Mouse (Mus musculus): Measurements from ENCODE around the gene Bnipl. TPM values are rescaled to one million over a fixed set of nuclear protein-coding genes. Genes with fewer than 3 reads are reported as not detected.
A peak's percentile ranks its signal among the peaks of the same experiment; 100 is the strongest.

The Bnipl gene
- polyA plus RNA-seq, 1 experiment, result 13.3 TPM

- peak; percentile 38 for DNase-seq
- WGBS, result 59% methylated on average over 7 of the region's 7 CpGs
- TF ChIP-seq POLR2A (IDR thresholded peaks at IDR 0.05; ENCODE audit: borderline replicate concordance, extremely low read depth, low read depth, low read length) (no peak), CTCF (IDR thresholded peaks at IDR 0.05; ENCODE audit: insufficient read depth, low read length) (no peak)
- Histone ChIP-seq H3K4me1 (ENCODE audit: control insufficient read depth, insufficient read depth, low read length) (peaks cover 14% of the 10 kb centered on the region), H3K4me3 (replicated peaks; ENCODE audit: extremely low read depth, low read depth, low read length) (no peak overlapping the region)
These were observed 18.2 kb downstream of the Bnipl start for GRCm38 (mm10) chr3:95232771-95233170.

GRCm38 (mm10) chr3:95231298-95232221, 19.4 kb downstream of the Bnipl start, which contains the start of gene Mllt11:
Gene Mllt11 (minus strand): TSS chr3:95232171.
- 54% methylated on average over 13 of the region's 13 CpGs for WGBS
- peaks cover 14% of the 10 kb centered on the region for H3K4me1 ChIP-seq (ENCODE audit: control insufficient read depth, insufficient read depth, low read length)
- no peak for DNase-seq
- TF ChIP-seq CTCF (IDR thresholded peaks at IDR 0.05; ENCODE audit: insufficient read depth, low read length) (no peak), POLR2A (IDR thresholded peaks at IDR 0.05; ENCODE audit: borderline replicate concordance, extremely low read depth, low read depth, low read length) (no peak)
- H3K4me3 ChIP-seq (replicated peaks; ENCODE audit: extremely low read depth, low read depth, low read length), result peak within 1 kb of the TSS; percentile 5

GRCm38 (mm10) chr3:95230495-95231297, 20.3 kb downstream of the Bnipl start:
- Histone ChIP-seq H3K4me1 (ENCODE audit: control insufficient read depth, insufficient read depth, low read length) (peaks cover 14% of the 10 kb centered on the region), H3K4me3 (replicated peaks; ENCODE audit: extremely low read depth, low read depth, low read length) (peak overlapping the region; percentile 58)
- DNase-seq, result peak; percentile 37
- 24% methylated on average over 8 of the region's 8 CpGs for WGBS
- TF ChIP-seq CTCF (IDR thresholded peaks at IDR 0.05; ENCODE audit: insufficient read depth, low read length) (no peak), POLR2A (IDR thresholded peaks at IDR 0.05; ENCODE audit: borderline replicate concordance, extremely low read depth, low read depth, low read length) (no peak)

DNA sequence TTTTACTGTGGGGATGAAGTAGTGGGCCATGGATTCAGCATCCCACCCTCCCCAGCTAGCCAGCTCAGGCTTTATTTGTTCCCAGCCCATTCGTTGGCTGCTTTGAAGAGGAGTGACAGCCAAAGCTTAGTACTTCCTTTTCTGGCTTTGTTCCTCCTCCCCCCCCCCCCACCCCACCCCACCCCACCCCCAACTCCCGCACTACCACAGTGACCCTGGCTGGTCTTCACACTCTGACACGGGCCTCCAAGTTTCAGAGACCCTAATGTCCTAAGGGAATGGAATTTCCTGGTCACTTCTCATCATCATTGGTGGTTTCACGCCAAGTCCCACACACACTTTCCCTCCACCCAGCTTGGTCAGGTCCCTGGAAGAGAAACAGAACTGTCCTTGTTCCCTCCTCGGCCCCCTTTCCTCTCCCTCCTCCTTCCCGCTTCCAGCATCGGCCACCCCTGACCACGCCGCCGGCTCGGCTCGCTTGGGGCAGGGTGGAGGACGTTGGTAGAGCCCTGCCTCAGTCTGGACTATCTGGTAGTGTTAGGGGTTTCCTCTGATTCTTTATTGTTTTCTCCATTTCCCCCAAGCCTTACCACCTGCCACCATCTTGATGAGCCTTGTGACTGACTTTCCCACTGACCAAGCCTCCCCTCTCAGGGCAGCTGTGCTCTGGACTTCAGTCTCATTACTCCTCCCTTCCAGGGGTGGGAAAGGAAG, 21.1 kb downstream of the Bnipl start:
- peaks cover 14% of the 10 kb centered on the region for H3K4me1 ChIP-seq (ENCODE audit: control insufficient read depth, insufficient read depth, low read length)
- 2% methylated on average over 13 of the region's 13 CpGs for WGBS
- TF ChIP-seq CTCF (IDR thresholded peaks at IDR 0.05; ENCODE audit: insufficient read depth, low read length), result no peak
- TF ChIP-seq POLR2A (IDR thresholded peaks at IDR 0.05; ENCODE audit: borderline replicate concordance, extremely low read depth, low read depth, low read length), result peak; percentile 59; the same call in 1 of the 2 replicates
- H3K4me3 ChIP-seq (replicated peaks; ENCODE audit: extremely low read depth, low read depth, low read length), result peak overlapping the region; percentile 93
- DNase-seq, result peak; percentile 56

- DNase-seq, result peak; percentile 64
- H3K4me1 ChIP-seq (ENCODE audit: control insufficient read depth, insufficient read depth, low read length), result peaks cover 16% of the 10 kb centered on the region
- TF ChIP-seq POLR2A (IDR thresholded peaks at IDR 0.05; ENCODE audit: borderline replicate concordance, extremely low read depth, low read depth, low read length), result no peak
- no peak for TF ChIP-seq CTCF (IDR thresholded peaks at IDR 0.05; ENCODE audit: insufficient read depth, low read length)
- peak overlapping the region; percentile 93 for H3K4me3 ChIP-seq (replicated peaks; ENCODE audit: extremely low read depth, low read depth, low read length)
- WGBS, result under 1% methylated on average over 43 of the region's 43 CpGs
These were observed 21.9 kb downstream of the Bnipl start for GRCm38 (mm10) chr3:95228894-95229780.

- TF ChIP-seq CTCF (IDR thresholded peaks at IDR 0.05; ENCODE audit: insufficient read depth, low read length), result no peak
- TF ChIP-seq POLR2A (IDR thresholded peaks at IDR 0.05; ENCODE audit: borderline replicate concordance, extremely low read depth, low read depth, low read length), result peak; percentile 86
- DNase-seq, result peak; percentile 87
- Histone ChIP-seq H3K4me1 (ENCODE audit: control insufficient read depth, insufficient read depth, low read length) (peaks cover 16% of the 10 kb centered on the region), H3K4me3 (replicated peaks; ENCODE audit: extremely low read depth, low read depth, low read length) (peak within 1 kb of the TSS; percentile 93)
- under 1% methylated on average over 64 of the region's 64 CpGs for WGBS
These were observed 22.7 kb downstream of the Bnipl start, which contains the start of gene Cdc42se1 for GRCm38 (mm10) chr3:95228148-95228893. Gene Cdc42se1 (plus strand): TSS chr3:95228732.

DNA sequence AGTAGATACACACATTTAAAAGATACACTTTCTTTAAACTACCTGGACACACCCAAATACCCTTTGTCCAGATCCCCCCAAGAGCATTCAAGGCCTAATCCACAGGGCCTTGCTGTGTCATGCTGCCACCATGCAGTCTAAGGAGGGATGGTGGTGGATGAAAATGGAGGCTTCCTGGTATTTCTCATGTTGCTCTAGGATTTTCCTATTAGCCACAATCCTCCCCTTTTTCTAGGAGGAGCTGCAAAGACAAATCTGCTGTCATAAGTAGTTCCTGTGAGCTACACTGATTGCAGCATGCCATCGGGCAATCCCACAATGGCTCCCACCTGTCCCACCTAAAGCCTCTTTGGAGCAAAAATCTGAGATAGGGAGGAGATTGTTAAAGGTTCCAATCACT, 23.8 kb downstream of the Bnipl start:
- Histone ChIP-seq H3K4me3 (replicated peaks; ENCODE audit: extremely low read depth, low read depth, low read length) (no peak overlapping the region), H3K4me1 (ENCODE audit: control insufficient read depth, insufficient read depth, low read length) (peaks cover 12% of the 10 kb centered on the region)
- no peak for TF ChIP-seq POLR2A (IDR thresholded peaks at IDR 0.05; ENCODE audit: borderline replicate concordance, extremely low read depth, low read depth, low read length)
- no peak for TF ChIP-seq CTCF (IDR thresholded peaks at IDR 0.05; ENCODE audit: insufficient read depth, low read length)
- DNase-seq, result no peak
- 17% methylated on average over 1 of the region's 1 CpGs for WGBS

Measured in lung, adult 2 months (tissue).